In genomic region chr11:120493351-120493750, GRCm38 (mm10) we compare ENCODE assay signal across 9 mouse cellular contexts. TPM values are rescaled to one million over a fixed set of nuclear protein-coding genes. Genes with fewer than 3 reads are reported as not detected.
A peak's percentile ranks its signal among the peaks of the same experiment; 100 is the strongest.
DNase-seq lines count a peak whose midpoint lies in the region; ATAC-seq and TF ChIP-seq lines count a peak whose summit lies in the region.
"Had no signal": no experiment of that assay in that cellular context is flagged by ENCODE, and none has a peak within 500 bp of the region (broad histone marks: within the 10 kb centered on the region; RNA-seq: fewer than 3 reads in every experiment).

No protein-coding gene starts in this region.

- TF ChIP-seq POLR2A in liver, adult 2 months (IDR thresholded peaks at IDR 0.05; ENCODE audit: extremely low read depth, insufficient read depth, low read length) = no peak
- TF ChIP-seq POLR2A in limb, embryonic 14.5 days (IDR thresholded peaks at IDR 0.05; ENCODE audit: borderline replicate concordance, extremely low read depth, insufficient read depth, insufficient read length) = no peak

- peak; percentile 76 for DNase-seq in liver, adult 2 months (ENCODE audit: extremely low read depth, low read depth, low spot score)
- DNase-seq in liver = no peak
- no peak for DNase-seq in hindbrain, embryonic 11.5 days (ENCODE audit: low spot score)
- DNase-seq in limb, embryonic 14.5 days (ENCODE audit: low spot score) = no peak
- no peak for DNase-seq in ovary, postnatal 14 days (ENCODE audit: low spot score)
- no peak for DNase-seq in urinary bladder, adult 18-20 months (ENCODE audit: low spot score in 2 of 2)
- no peak for DNase-seq in frontal cortex, postnatal 14 days (ENCODE audit: low spot score in 2 of 2)
- DNase-seq: cerebellum, postnatal 36 days had no signal

- no peaks in the 10 kb centered on the region for H3K27me3 ChIP-seq in liver, adult 2 months (ENCODE audit: control insufficient read depth, insufficient read depth, low read length)
- no peaks in the 10 kb centered on the region for H3K27me3 ChIP-seq in hindbrain, embryonic 11.5 days (ENCODE audit: control insufficient read depth, insufficient read depth, low read length)
- H3K27me3 ChIP-seq in limb, embryonic 14.5 days (ENCODE audit: control insufficient read depth, insufficient read depth, low read length) = no peaks in the 10 kb centered on the region
- H3K27me3 ChIP-seq in stomach, embryonic 14.5 days (ENCODE audit: control insufficient read depth, insufficient read depth, low read length) = no peaks in the 10 kb centered on the region

- peaks cover 22% of the 10 kb centered on the region for H3K36me3 ChIP-seq in liver, adult 2 months (ENCODE audit: control insufficient read depth, insufficient read depth, low read length)
- H3K36me3 ChIP-seq in hindbrain, embryonic 11.5 days (ENCODE audit: control insufficient read depth, insufficient read depth, low read length) = peaks cover 8% of the 10 kb centered on the region; the same call in 1 of the 2 replicates
- peaks cover 56% of the 10 kb centered on the region for H3K36me3 ChIP-seq in limb, embryonic 14.5 days (ENCODE audit: control insufficient read depth, insufficient read depth, low read length)
- H3K36me3 ChIP-seq in stomach, embryonic 14.5 days (ENCODE audit: control insufficient read depth, insufficient read depth, low read length) = peaks cover 47% of the 10 kb centered on the region

- H3K9ac ChIP-seq in liver, adult 2 months (ENCODE audit: low read depth, low read length) = peak overlapping the region; percentile 94
- H3K9ac ChIP-seq in hindbrain, embryonic 11.5 days (ENCODE audit: low read depth, low read length) = peak overlapping the region; percentile 68; the same call in 1 of the 2 replicates
- peak overlapping the region; percentile 71; the same call in 1 of the 2 replicates for H3K9ac ChIP-seq in limb, embryonic 14.5 days (ENCODE audit: low read depth, low read length, severe bottlenecking)
- H3K9ac ChIP-seq in stomach, embryonic 14.5 days (replicated peaks; ENCODE audit: low read depth, low read length) = no peak overlapping the region

- no peaks in the 10 kb centered on the region; the same call in 1 of the 2 replicates for H3K79me2 ChIP-seq in liver, adult 2 months (ENCODE audit: control insufficient read depth, insufficient read depth, low read length)

- no peak for ATAC-seq in hindbrain, embryonic 11.5 days (ENCODE audit: low FRiP score)
- no peak for ATAC-seq in limb, embryonic 14.5 days (ENCODE audit: low FRiP score, low read depth)
- no peak for ATAC-seq in stomach, embryonic 14.5 days (ENCODE audit: insufficient number of reproducible peaks, insufficient read depth, low FRiP score, low read depth)

- peak overlapping the region; percentile 96 for H3K27ac ChIP-seq in liver, adult 2 months (replicated peaks; ENCODE audit: insufficient read depth, low read depth, low read length)
- H3K27ac ChIP-seq in hindbrain, embryonic 11.5 days (ENCODE audit: low read depth, low read length) = no peak overlapping the region
- no peak overlapping the region for H3K27ac ChIP-seq in limb, embryonic 14.5 days (replicated peaks; ENCODE audit: low read depth, low read length)
- no peak overlapping the region; the same call in 1 of the 2 replicates for H3K27ac ChIP-seq in stomach, embryonic 14.5 days (ENCODE audit: low read length)

- WGBS in liver, adult 2 months = 17% methylated on average over 3 of the region's 3 CpGs
- WGBS in hindbrain, embryonic 11.5 days = 61% methylated on average over 3 of the region's 3 CpGs
- 57% methylated on average over 3 of the region's 3 CpGs for WGBS in limb, embryonic 14.5 days
- WGBS in stomach, embryonic 14.5 days = 44% methylated on average over 3 of the region's 3 CpGs

- H3K9me3 ChIP-seq in hindbrain, embryonic 11.5 days (ENCODE audit: control insufficient read depth, low read length) = no peaks in the 10 kb centered on the region
- H3K9me3 ChIP-seq in limb, embryonic 14.5 days (ENCODE audit: control insufficient read depth, low read length) = no peaks in the 10 kb centered on the region
- no peaks in the 10 kb centered on the region for H3K9me3 ChIP-seq in stomach, embryonic 14.5 days (ENCODE audit: control insufficient read depth, low read depth, low read length)

- no peak for TF ChIP-seq CTCF in liver, adult 2 months (IDR thresholded peaks at IDR 0.05; ENCODE audit: low read depth, low read length)

- H3K4me1 ChIP-seq in liver, adult 2 months (ENCODE audit: control insufficient read depth, insufficient read depth, low read length) = peaks cover 32% of the 10 kb centered on the region
- peaks cover 9% of the 10 kb centered on the region for H3K4me1 ChIP-seq in hindbrain, embryonic 11.5 days (replicated peaks; ENCODE audit: control insufficient read depth, insufficient read depth, low read length)
- peaks cover 25% of the 10 kb centered on the region for H3K4me1 ChIP-seq in limb, embryonic 14.5 days (ENCODE audit: control insufficient read depth, insufficient read depth, low read length)
- peaks cover 22% of the 10 kb centered on the region for H3K4me1 ChIP-seq in stomach, embryonic 14.5 days (ENCODE audit: control insufficient read depth, insufficient read depth, low read length)

- peak overlapping the region; percentile 96 for H3K4me2 ChIP-seq in hindbrain, embryonic 11.5 days (replicated peaks; ENCODE audit: low read depth, low read length)
- peak overlapping the region; percentile 93 for H3K4me2 ChIP-seq in limb, embryonic 14.5 days (replicated peaks; ENCODE audit: low read depth, low read length, severe bottlenecking)
- peak overlapping the region; percentile 91 for H3K4me2 ChIP-seq in stomach, embryonic 14.5 days (replicated peaks; ENCODE audit: low read depth, low read length)

- H3K4me3 ChIP-seq in liver, adult 2 months (ENCODE audit: insufficient read depth, low read depth, low read length) = peak overlapping the region; percentile 93
- 0 out of 2 replicates have a peak overlapping the region, but pooled peaks have one; percentile 64 for H3K4me3 ChIP-seq in hindbrain, embryonic 11.5 days (ENCODE audit: low read depth, low read length)
- H3K4me3 ChIP-seq in limb, embryonic 14.5 days (replicated peaks; ENCODE audit: low read length) = peak overlapping the region; percentile 95
- peak overlapping the region; percentile 91 for H3K4me3 ChIP-seq in stomach, embryonic 14.5 days (ENCODE audit: low read depth, low read length)

RNA-seq across cellular contexts. Expression of gene Slc25a10, which starts 1.7 kb away (rescaled TPM):
- 121 and 135 TPM in 2 replicates for total RNA-seq in liver, adult 2 months (2014; rRNA removed)
- polyA plus RNA-seq in liver, adult 2 months (2012; rRNA removed) = 445 and 478 TPM in 2 replicates
- 35.2 and 35.4 TPM in 2 replicates for polyA plus RNA-seq in hindbrain, embryonic 11.5 days (2014; fragmentation: Nextera tagmentation; extraction: Ambion mirVana)
- 54.4 and 75.1 TPM in 2 replicates for polyA plus RNA-seq in limb, embryonic 14.5 days (2012; rRNA removed)
- 44.1 and 44.4 TPM in 2 replicates for polyA plus RNA-seq in limb, embryonic 14.5 days (2014; fragmentation: Nextera tagmentation; extraction: Ambion mirVana)
- 66.5 and 75.1 TPM in 2 replicates for polyA plus RNA-seq in stomach, embryonic 14.5 days (2014; fragmentation: Nextera tagmentation; extraction: Ambion mirVana)

RNA-seq across cellular contexts. Expression of gene Mrpl12, which starts 8.9 kb away (rescaled TPM):
- 43.6 and 46.6 TPM in 2 replicates for total RNA-seq in liver, adult 2 months (2014; rRNA removed)
- 221 and 232 TPM in 2 replicates for polyA plus RNA-seq in liver, adult 2 months (2012; rRNA removed)
- polyA plus RNA-seq in hindbrain, embryonic 11.5 days (2014; fragmentation: Nextera tagmentation; extraction: Ambion mirVana) = 139 and 141 TPM in 2 replicates
- 87.0 and 101 TPM in 2 replicates for polyA plus RNA-seq in limb, embryonic 14.5 days (2012; rRNA removed)
- 127 and 142 TPM in 2 replicates for polyA plus RNA-seq in limb, embryonic 14.5 days (2014; fragmentation: Nextera tagmentation; extraction: Ambion mirVana)
- polyA plus RNA-seq in stomach, embryonic 14.5 days (2014; fragmentation: Nextera tagmentation; extraction: Ambion mirVana) = 150 and 153 TPM in 2 replicates

RNA-seq across cellular contexts. Expression of gene Arl16, which starts 25.9 kb away (rescaled TPM):
- total RNA-seq in liver, adult 2 months (2014; rRNA removed) = 9.5 and 9.6 TPM in 2 replicates
- polyA plus RNA-seq in liver, adult 2 months (2012; rRNA removed) = 12.2 and 14.8 TPM in 2 replicates
- 54.8 and 58.2 TPM in 2 replicates for polyA plus RNA-seq in hindbrain, embryonic 11.5 days (2014; fragmentation: Nextera tagmentation; extraction: Ambion mirVana)
- polyA plus RNA-seq in limb, embryonic 14.5 days (2012; rRNA removed) = 45.2 and 52.7 TPM in 2 replicates
- polyA plus RNA-seq in limb, embryonic 14.5 days (2014; fragmentation: Nextera tagmentation; extraction: Ambion mirVana) = 48.9 and 49.7 TPM in 2 replicates
- 43.3 and 49.4 TPM in 2 replicates for polyA plus RNA-seq in stomach, embryonic 14.5 days (2014; fragmentation: Nextera tagmentation; extraction: Ambion mirVana)

RNA-seq across cellular contexts. Expression of gene Ccdc137, which starts 35.4 kb away (rescaled TPM):
- total RNA-seq in liver, adult 2 months (2014; rRNA removed) = 4.6 and 5.7 TPM in 2 replicates
- 5.8 and 8.7 TPM in 2 replicates for polyA plus RNA-seq in liver, adult 2 months (2012; rRNA removed)
- polyA plus RNA-seq in hindbrain, embryonic 11.5 days (2014; fragmentation: Nextera tagmentation; extraction: Ambion mirVana) = 25.0 and 30.0 TPM in 2 replicates
- polyA plus RNA-seq in limb, embryonic 14.5 days (2012; rRNA removed) = 42.1 and 43.0 TPM in 2 replicates
- polyA plus RNA-seq in limb, embryonic 14.5 days (2014; fragmentation: Nextera tagmentation; extraction: Ambion mirVana) = 29.2 TPM in 2 replicates
- polyA plus RNA-seq in stomach, embryonic 14.5 days (2014; fragmentation: Nextera tagmentation; extraction: Ambion mirVana) = 30.9 and 31.1 TPM in 2 replicates

RNA-seq across cellular contexts. Expression of gene Oxld1, which starts 35.5 kb away (rescaled TPM):
- 20.7 and 28.9 TPM in 2 replicates for total RNA-seq in liver, adult 2 months (2014; rRNA removed)
- polyA plus RNA-seq in liver, adult 2 months (2012; rRNA removed) = 29.2 and 32.6 TPM in 2 replicates
- 11.9 and 13.1 TPM in 2 replicates for polyA plus RNA-seq in hindbrain, embryonic 11.5 days (2014; fragmentation: Nextera tagmentation; extraction: Ambion mirVana)
- 12.3 and 14.7 TPM in 2 replicates for polyA plus RNA-seq in limb, embryonic 14.5 days (2012; rRNA removed)
- 12.8 and 14.3 TPM in 2 replicates for polyA plus RNA-seq in limb, embryonic 14.5 days (2014; fragmentation: Nextera tagmentation; extraction: Ambion mirVana)
- 15.0 and 15.3 TPM in 2 replicates for polyA plus RNA-seq in stomach, embryonic 14.5 days (2014; fragmentation: Nextera tagmentation; extraction: Ambion mirVana)
